Mouse (Mus musculus) intestine, embryonic 14.5 days (tissue): ENCODE results near the gene Il5. TPM values are rescaled to one million over a fixed set of nuclear protein-coding genes. Genes with fewer than 3 reads are reported as not detected.
A peak's percentile ranks its signal among the peaks of the same experiment; 100 is the strongest.
"Not testable (repeated sequence)": the region's sequence is repeated elsewhere in the genome, so short reads cannot be mapped to it uniquely, and the experiment has no call there.

Experiments used
- ATAC-seq: fragments of 200-750 bp; cut with Nextera tagmentation; replicated peaks from 2 replicates; pipeline ENCODE4 v1.8.0; 2017; ENCODE audit warnings: low read depth, moderate number of reproducible peaks, moderate TSS enrichment, moderate library complexity; ENCODE audit not compliant: low FRiP score, low TSS enrichment
- DNase-seq: peaks from one replicate; pipeline ENCODE4 v3.0.0-alpha.2; 2018; ENCODE audit warnings: low spot score
- H3K27ac ChIP-seq: fragments of 300-500 bp; sonication (generic); 2 replicates; pipeline ENCODE4 v1.5.1; 2014; ENCODE audit warnings: low read depth, mild to moderate bottlenecking, control low read depth
- H3K27me3 ChIP-seq: fragments of 300-500 bp; sonication (generic); replicated peaks from 2 replicates; pipeline ENCODE4 v1.6.1; 2014; ENCODE audit warnings: low read length, control low read depth; ENCODE audit not compliant: control insufficient read depth, insufficient read depth
- H3K36me3 ChIP-seq: fragments of 300-500 bp; sonication (generic); 2 replicates; pipeline ENCODE4 v1.6.1; 2014; ENCODE audit warnings: low read length, control low read depth; ENCODE audit not compliant: control insufficient read depth, insufficient read depth
- H3K4me1 ChIP-seq: fragments of 300-500 bp; sonication (generic); replicated peaks from 2 replicates; pipeline ENCODE4 v1.6.1; 2014; ENCODE audit warnings: low read length, control low read depth, mixed read lengths; ENCODE audit not compliant: control insufficient read depth, insufficient read depth
- H3K4me2 ChIP-seq: fragments of 300-500 bp; sonication (generic); 2 replicates; pipeline ENCODE4 v1.6.1; 2014; ENCODE audit warnings: low read length
- H3K4me3 ChIP-seq: fragments of 300-500 bp; sonication (generic); 2 replicates; pipeline ENCODE4 v1.5.1; 2014; ENCODE audit warnings: low read depth, low read length, control low read depth, mixed read lengths
- H3K9ac ChIP-seq: fragments of 300-500 bp; sonication (generic); 2 replicates; pipeline ENCODE4 v1.6.1; 2014; ENCODE audit warnings: mild to moderate bottlenecking, low read length
- H3K9me3 ChIP-seq: fragments of 300-500 bp; sonication (generic); 2 replicates; pipeline ENCODE4 v1.6.1; 2016; ENCODE audit warnings: low read length, control low read depth; ENCODE audit not compliant: control insufficient read depth
- WGBS: fragments of 180-500 bp; shearing (Covaris S2); extraction: QIAGEN DNeasy Blood & Tissue Kit; methylation state at CpG from one replicate; pipeline ENCODE4 v1.1.7; 2014; 5-methylcytosine and 5-hydroxymethylcytosine counted together
- polyA plus RNA-seq: library from polyadenylated mRNA; unstranded; fragments of >200 nt; fragmentation: Nextera tagmentation; extraction: Ambion mirVana; gene quantifications from 2 replicates; pipeline ENCODE4 v1.2.1, GENCODE M21; 2014

The Il5 gene
- polyA plus RNA-seq, 1 experiment from 2014 or later: not detected

DNA sequence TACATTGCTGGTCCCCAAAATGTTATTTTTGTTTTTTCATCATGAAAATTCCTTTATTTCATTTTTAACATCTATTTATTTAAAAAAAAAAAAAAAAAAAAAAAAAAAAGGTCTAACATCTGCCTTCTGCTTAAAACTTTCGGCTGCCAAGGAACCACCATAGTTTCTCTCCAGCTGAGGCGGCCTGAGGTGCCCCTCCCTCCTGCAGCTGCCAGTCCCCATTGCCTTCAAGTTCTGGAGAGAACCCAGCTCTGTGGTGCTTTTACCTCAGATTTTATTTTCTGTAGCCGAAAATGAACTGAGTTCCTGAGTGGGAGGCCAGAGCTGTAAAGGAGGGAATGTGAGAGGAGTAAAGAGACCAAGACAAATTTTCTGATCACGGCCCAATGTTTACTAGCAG lies 28.7 kb downstream of the Il5 start:
- no peak overlapping the region for H3K9ac ChIP-seq
- H3K4me3 ChIP-seq: no peak overlapping the region
- no peak for ATAC-seq
- H3K36me3 ChIP-seq: no peaks in the 10 kb centered on the region
- no peaks in the 10 kb centered on the region for H3K27me3 ChIP-seq
- no peaks in the 10 kb centered on the region for H3K4me1 ChIP-seq
- H3K4me2 ChIP-seq: no peak overlapping the region
- WGBS: 61% methylated on average over 4 of the region's 4 CpGs
- no peak for DNase-seq
- no peaks in the 10 kb centered on the region for H3K9me3 ChIP-seq
- no peak overlapping the region for H3K27ac ChIP-seq

DNA sequence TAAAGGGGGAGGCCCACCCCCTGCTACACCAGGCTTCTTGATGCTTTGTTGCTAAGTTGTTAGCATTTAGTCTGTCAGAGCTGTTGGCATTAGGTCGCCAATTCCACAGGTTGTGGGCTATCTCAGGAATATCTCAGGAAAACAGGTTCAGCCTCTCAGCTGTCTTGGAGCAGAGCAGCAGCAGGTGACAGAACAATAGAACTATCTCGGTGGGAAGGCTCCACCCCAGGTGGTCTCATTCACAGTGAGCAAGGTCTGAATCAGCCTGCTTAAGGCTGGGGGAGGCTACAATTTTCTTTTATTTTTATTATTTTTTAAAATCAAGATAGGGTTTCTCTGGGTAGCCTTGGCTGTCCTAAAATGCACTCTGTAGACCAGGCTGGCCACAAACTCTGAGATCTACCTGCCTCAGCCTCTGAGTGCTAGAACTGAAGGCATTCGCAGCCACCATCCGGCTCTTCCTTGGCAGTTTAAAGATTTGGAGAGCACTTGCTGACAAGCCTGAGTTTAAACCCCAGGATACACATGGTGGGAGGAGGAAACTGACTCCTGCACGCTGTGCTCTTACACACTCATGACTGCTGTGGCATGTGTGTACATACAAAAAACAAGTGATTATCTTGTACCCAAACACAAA lies 29.2 kb downstream of the Il5 start:
- H3K4me1 ChIP-seq: no peaks in the 10 kb centered on the region
- no peak overlapping the region for H3K27ac ChIP-seq
- no peak for ATAC-seq
- no peaks in the 10 kb centered on the region for H3K9me3 ChIP-seq
- no peaks in the 10 kb centered on the region for H3K36me3 ChIP-seq
- H3K4me2 ChIP-seq: no peak overlapping the region
- no peaks in the 10 kb centered on the region for H3K27me3 ChIP-seq
- no peak overlapping the region for H3K4me3 ChIP-seq
- WGBS: 56% methylated on average over 5 of the region's 5 CpGs
- no peak overlapping the region for H3K9ac ChIP-seq
- DNase-seq: no peak

DNA sequence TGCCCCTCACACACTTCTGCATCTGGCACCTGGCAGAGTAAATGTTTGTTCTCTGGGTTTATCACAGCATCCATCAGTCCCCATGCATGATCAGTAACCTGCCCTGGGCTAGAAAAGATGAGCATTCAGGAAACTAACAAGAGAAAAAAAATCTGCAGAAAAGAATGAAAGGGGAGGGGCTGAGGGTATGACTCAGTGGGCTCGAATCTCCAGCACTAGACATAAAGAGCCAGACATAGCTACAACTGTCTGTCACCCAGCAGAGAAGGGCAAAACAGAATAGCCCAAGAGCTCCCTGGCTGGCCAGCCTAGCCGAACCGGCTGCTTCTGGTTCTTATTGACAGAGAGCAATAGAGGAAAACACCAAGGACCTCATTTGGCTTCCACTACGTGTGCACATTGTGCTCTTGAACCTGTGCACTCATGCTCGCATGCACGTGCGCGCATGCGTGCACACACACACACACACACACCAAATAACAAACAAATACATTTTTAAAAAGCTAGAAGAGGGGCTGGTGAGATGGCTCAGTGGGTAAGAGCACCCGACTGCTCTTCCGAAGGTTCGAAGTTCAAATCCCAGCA lies 34.5 kb downstream of the Il5 start:
- no peak overlapping the region for H3K4me3 ChIP-seq
- ATAC-seq (no peak), DNase-seq (no peak)
- peaks cover 18% of the 10 kb centered on the region for H3K4me1 ChIP-seq
- H3K9ac ChIP-seq: no peak overlapping the region
- H3K4me2 ChIP-seq: no peak overlapping the region
- no peaks in the 10 kb centered on the region for H3K9me3 ChIP-seq
- no peak overlapping the region for H3K27ac ChIP-seq
- WGBS: 81% methylated on average over 12 of the region's 12 CpGs
- no peaks in the 10 kb centered on the region for H3K36me3 ChIP-seq
- H3K27me3 ChIP-seq: no peaks in the 10 kb centered on the region

DNA sequence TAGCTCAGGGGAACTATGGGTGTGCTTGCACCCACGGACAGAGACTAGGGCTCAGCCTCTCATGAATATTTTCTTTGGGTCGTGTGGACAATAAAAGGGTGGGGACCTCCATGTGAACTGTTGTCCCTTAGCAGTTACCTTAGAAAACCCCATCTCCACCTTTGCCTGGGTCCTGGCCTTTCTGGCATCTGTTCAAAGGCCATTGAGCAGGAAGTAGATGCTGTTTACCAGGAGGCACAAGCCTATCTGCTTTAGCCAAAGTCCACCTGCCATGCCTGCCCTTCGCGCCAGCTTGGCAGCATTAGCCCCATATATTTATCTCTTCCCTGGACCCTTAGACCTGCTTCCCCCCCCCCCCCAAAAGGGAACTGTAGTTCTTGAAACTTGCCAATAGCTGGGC lies 37.0 kb downstream of the Il5 start:
- no peak overlapping the region for H3K4me2 ChIP-seq
- no peaks in the 10 kb centered on the region for H3K9me3 ChIP-seq
- no peaks in the 10 kb centered on the region for H3K27me3 ChIP-seq
- no peak overlapping the region for H3K9ac ChIP-seq
- ATAC-seq (no peak), DNase-seq (no peak)
- H3K27ac ChIP-seq: no peak overlapping the region
- no peak overlapping the region for H3K4me3 ChIP-seq
- peaks cover 38% of the 10 kb centered on the region for H3K4me1 ChIP-seq
- 83% methylated on average over 4 of the region's 4 CpGs for WGBS
- H3K36me3 ChIP-seq: no peaks in the 10 kb centered on the region

DNA sequence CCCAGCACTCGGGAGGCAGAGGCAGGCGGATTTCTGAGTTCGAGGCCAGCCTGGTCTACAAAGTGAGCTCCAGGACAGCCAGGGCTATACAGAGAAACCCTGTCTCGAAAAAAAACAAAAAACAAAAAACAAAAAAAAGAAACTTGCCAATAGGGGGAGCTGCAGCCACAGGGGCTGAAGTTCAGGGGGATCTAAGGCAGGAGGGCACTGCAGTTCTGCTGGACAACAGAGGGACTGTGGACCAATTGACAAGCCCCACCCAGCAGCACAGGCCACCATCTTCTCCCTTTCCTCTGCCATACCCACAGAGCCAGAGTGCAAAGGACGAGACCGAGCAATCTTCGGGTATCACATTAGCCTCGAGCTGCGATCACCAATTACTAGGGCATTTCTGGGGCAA lies 37.4 kb downstream of the Il5 start:
- not testable (repeated sequence) for H3K36me3 ChIP-seq, H3K27me3 ChIP-seq, H3K27ac ChIP-seq, DNase-seq, H3K9ac ChIP-seq, H3K4me3 ChIP-seq, H3K9me3 ChIP-seq, ATAC-seq, H3K4me2 ChIP-seq
- 77% methylated on average over 9 of the region's 9 CpGs for WGBS
- H3K4me1 ChIP-seq: peaks cover 43% of the 10 kb centered on the region

DNA sequence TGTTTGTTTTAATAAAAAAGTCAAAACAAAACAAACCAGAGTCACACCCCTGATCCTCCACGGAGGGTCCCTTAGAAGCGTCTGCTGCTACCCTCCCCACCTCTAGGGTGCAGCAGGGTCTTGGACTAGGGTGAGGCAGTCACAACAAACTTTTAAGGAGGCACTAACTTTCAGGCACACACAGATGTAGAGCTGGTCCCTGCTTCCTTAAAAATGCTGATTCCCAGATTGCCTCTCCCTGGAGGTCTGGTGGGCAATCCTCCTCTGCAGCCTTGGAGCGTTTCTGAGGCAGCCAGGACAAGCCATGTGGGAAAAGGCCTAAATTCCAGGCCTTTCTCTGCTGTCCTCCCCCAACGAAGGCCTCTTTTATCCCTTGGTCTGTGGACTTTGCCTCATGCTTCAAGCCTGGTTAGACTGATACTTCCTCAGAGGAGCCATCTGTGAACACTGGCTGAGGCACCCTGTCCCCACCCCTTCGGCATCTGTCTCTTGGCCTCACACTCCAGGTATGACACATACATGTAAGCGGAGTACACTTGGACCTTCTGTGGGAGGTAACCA lies 38.3 kb downstream of the Il5 start:
- Histone ChIP-seq H3K4me3 (no peak overlapping the region), H3K4me1 (peaks cover 51% of the 10 kb centered on the region), H3K27ac (peak overlapping the region; percentile 64), H3K9ac (no peak overlapping the region), H3K9me3 (no peaks in the 10 kb centered on the region), H3K27me3 (no peaks in the 10 kb centered on the region), H3K36me3 (no peaks in the 10 kb centered on the region), H3K4me2 (no peak overlapping the region)
- ATAC-seq (no peak), DNase-seq (no peak)
- whole genome bisulfite sequencing: 35% methylated on average over 6 of the region's 6 CpGs

DNA sequence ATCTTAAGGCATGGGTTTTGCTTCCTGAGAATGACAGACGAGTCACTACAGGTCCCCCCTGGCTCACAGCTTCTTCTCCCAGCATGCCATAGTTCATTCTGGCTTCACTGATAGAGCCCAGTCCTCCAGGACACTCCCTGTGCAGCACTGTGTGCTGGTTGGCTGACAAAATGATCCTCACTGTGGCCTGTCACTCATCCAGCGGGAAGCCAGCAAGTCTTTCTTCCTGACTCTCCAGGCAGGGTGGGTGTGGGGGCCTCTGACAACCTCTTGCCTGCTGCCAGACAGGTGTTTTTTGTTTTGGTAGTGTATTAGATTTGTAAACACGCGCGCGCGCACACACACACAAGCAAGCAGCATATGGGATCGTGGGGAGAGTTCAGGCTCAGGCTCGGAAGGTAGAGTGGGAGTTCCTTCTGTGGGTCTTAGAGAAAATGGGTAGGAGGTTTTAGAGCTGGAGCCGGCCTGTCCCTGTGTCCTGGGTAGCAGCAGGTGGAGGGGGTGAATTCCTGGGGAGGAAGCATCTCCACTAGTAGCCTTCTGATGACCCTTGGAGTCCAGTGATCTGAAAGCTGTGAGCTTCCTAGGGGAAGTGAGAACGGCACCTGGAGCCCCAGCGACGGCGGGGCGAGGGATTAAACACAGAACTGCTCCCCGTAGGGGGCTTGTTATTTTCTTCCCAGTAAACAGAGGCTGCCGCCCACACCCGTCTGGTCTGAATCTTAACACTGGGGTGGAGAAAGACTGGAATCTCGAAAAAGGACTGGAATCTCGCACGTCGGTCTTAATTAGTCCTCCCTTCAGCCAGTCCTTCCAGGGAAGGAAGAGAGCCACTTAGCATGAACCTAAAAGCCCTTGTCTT lies 39.2 kb downstream of the Il5 start:
- no peaks in the 10 kb centered on the region for H3K36me3 ChIP-seq
- no peak for ATAC-seq
- H3K9ac ChIP-seq: 0 out of 2 replicates have a peak overlapping the region, but pooled peaks have one; percentile 8
- H3K27ac ChIP-seq: peak overlapping the region; percentile 64
- peaks cover 56% of the 10 kb centered on the region for H3K4me1 ChIP-seq
- H3K4me3 ChIP-seq: no peak overlapping the region
- no peaks in the 10 kb centered on the region for H3K9me3 ChIP-seq
- H3K4me2 ChIP-seq: peak overlapping the region; percentile 5; the same call in 1 of the 2 replicates
- 18% methylated on average over 22 of the region's 22 CpGs for WGBS
- no peaks in the 10 kb centered on the region for H3K27me3 ChIP-seq
- DNase-seq: no peak

DNA sequence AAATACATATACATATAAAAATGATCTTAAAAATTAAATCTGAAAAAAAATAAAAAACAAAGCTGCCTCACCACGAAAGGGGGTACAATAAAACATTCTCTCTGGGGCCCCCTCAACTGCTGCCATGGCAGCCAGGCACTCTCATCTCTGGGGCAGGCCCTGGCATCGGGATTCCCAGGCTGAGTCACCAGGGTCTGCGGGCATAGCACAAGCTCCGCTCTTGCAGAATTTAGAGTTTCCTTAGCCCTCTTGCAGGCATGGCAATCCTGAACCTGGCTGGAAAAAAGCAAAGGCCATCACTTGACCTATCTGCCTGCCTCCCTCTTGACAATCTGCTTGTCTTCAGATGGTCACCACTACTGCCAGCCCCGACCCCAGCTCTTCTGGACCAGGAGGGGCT lies 40.7 kb downstream of the Il5 start:
- no peaks in the 10 kb centered on the region for H3K27me3 ChIP-seq
- no peak overlapping the region for H3K4me2 ChIP-seq
- ATAC-seq: no peak
- no peaks in the 10 kb centered on the region for H3K36me3 ChIP-seq
- whole genome bisulfite sequencing: 68% methylated on average over 5 of the region's 5 CpGs
- no peak overlapping the region for H3K4me3 ChIP-seq
- H3K27ac ChIP-seq: peak overlapping the region; percentile 93; the same call in 1 of the 2 replicates
- no peak for DNase-seq
- H3K9me3 ChIP-seq: no peaks in the 10 kb centered on the region
- peaks cover 56% of the 10 kb centered on the region for H3K4me1 ChIP-seq
- H3K9ac ChIP-seq: no peak overlapping the region
